Mouse (Mus musculus) right cerebral cortex, postnatal 25 days (tissue): ENCODE measurements around the gene Cfap45.

Experiments
- DNase-seq: peaks from one replicate; pipeline ENCODE4 v3.0.0; 2022

The Cfap45 gene

DNA sequence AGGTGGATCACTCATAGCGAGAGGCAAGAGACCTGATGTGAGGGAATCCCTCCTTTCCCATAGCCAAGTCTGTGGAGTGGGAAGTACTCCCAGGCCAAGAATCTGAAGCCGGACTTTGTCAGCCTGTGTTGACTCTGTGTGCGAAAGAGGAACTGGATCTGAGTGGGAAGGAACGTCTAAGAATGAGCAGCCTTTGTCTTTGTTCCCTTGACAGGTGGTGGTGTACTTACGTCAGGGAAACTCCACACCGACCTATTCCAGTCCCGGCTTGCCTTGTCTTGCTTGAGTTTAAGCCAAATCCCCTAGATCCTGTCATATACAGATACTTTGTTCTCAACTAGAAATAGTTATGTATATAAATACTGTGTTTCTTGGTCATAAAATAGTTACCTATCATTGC, 1.9 kb downstream of the Cfap45 start:
- no peak for DNase-seq

DNA sequence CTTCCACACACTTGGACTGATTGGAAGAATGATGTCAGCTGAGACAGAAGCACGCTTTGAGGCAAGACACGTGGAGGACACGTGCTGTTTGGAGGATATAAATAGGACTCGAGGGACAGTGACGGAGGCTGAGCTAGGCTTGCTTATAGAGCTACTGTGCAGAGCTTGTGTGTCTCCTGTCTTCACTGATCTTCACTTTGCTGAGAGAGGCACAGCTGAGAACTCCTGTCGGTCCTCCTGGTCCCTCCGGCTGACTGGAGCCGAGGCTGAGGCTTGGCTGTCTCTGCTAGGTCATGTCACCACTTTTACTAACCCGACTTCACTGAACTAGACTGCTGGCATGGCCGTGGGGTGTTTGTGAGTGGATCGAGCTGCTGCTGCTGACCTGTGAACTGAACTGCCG, 3.1 kb downstream of the Cfap45 start:
- DNase-seq = no peak

DNA sequence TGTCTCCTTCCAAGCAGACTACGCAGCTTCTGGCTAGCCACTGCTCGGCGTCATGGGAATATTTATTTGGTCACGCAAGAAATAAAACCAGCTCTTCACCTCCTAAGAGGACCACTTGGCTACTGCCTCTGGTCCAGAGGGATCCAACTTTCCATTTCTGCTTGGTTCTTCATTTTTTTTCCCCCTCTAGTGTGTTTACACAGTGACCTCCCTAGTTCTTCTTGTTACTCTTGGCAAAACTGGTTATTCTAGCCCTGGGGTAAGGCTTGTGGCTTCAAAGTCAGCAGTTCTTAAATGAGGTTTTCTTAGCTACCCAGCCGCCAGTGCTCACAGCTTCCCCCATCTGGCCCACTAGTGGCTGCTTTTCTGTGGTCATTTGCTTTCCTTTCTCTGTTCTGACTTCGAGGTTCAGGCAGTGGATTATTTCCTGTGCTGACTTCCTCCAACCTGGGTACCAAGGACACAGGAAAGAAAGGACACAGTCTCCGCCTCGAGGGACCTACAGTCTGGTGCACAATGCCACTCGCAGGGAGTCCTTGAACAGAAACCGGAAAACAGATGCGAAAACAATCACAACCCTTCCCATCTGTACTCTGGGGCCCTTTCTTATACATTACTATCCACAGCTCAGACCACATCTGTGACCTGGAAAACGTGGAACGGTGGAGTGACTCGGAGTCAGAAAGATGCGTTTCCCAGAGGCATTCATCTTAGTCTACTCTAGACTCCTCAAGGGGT, 4.6 kb downstream of the Cfap45 start:
- no peak for DNase-seq

DNA sequence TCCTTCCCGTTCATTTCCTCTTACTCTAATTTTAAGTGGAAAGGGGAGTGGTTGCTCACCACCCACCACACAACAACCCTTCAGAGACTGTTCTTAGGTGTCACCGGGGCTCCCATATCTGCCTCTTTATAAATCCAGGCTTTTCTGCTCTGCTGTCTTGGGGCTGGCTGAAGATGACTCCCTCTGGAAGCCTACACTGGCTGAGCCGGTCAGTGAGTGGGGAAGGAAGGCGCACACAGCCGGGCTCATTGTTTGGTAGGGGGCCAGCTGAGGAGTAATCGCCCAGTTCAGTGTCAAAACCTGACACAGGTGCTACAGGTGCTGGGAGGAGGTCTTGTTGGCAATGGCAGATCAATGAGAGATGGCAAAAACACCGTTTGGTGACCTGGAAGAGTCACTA, 5.4 kb downstream of the Cfap45 start:
- DNase-seq = no peak

DNA sequence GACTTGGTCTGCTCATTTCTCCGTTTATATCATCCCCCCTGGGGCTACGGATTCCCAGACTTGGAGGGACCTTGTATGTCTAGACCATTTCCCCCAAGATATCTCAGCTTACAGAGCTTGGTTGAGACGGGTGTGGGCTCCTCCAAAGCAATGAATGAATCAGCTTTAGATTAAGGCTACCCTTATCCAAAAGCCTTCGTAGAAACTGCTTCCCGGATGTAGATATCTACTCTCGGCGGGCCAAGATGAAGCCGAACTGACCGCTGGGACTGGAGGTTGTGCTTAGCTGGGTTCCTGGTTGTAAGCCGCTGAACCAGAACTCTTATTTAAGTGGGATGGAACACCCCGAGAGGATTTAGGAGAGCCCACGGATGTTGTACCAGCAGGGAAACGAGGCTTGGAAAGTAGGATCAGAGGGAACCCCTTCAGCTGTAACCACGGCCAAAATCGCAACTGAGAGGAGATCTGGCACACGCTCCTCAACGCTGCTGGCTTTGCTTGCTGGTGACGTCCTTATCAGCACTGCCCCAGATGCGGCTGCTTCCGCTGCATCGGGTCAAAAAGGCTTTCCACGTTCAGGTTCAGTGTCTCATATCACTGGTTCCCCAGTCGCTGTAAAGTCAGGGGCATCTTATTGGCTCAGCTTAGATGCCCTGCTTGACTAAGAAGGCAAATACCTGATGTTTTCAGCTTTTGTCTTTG, 5.9 kb downstream of the Cfap45 start:
- no peak for DNase-seq

DNA sequence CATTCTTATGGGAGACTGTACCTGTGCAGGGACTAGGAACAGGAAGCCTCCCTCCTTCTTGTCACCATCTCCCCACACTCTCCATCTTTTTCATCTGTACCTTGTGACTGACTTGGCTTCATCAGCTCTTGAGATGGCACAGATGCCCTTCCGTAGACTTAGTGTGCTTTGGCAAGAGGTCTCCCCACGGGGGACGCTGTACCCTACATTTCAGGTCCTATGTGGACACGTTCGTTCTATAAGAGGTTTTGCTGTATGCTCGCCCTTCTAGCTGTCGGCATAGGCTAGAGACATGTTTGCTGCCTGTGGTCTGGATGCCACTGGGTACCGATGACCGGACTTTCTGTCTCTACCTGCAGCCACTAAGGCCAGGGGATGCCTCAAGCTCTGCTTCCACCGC, 6.8 kb downstream of the Cfap45 start:
- no peak for DNase-seq

DNA sequence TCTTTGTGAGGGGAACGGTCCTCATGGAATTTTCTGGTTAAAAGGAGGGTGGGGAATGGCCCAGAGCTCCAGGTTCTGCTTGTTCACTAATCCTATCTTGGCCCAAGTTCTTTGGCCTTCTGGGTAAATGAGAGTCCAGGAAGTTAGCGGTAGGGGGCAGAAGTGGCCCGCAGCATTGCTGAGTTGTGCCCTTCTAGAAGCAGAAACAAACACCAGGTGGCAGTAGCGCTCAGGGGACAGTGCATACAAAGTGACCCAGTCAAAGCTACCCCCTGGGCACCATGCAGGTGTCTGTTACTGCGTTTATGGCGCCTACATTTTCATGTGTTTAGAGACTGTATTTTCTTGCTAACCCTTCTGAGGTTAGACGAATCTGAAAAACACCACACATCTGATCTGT, 8.1 kb downstream of the Cfap45 start:
- DNase-seq = peak; percentile 75

DNA sequence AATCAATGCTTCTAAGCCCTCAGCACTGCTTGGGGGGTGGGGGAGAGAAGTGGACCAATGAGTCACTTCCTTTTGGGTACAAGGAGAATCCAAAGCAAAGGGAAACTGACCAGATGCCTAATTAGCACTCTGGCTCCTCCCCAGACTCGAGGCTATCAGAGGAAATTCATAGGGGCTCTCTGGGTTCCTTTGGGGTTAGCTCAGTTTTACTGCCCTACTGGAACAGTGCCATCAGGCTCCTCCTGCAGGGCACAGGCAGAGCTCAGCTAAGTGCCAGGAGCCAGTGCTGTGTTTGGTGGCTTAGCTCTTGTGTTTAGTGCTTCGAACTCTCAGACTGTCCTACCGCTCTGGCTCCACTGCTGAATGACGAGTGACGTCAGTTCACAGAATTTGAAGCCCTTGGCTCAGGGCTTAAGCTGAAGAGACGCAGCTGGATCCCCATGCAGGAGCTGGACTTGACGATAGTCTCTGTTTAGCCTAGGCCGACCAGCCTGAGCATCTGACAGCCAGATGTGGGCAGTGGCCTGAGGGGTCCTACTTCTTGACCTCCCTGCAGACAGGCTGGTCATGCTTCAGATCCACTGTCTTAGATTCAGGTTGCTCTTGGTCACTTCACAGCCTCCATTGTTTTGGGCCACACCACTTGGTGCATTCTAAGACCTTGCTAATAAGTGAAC, 10.1 kb downstream of the Cfap45 start:
- no peak for DNase-seq

DNA sequence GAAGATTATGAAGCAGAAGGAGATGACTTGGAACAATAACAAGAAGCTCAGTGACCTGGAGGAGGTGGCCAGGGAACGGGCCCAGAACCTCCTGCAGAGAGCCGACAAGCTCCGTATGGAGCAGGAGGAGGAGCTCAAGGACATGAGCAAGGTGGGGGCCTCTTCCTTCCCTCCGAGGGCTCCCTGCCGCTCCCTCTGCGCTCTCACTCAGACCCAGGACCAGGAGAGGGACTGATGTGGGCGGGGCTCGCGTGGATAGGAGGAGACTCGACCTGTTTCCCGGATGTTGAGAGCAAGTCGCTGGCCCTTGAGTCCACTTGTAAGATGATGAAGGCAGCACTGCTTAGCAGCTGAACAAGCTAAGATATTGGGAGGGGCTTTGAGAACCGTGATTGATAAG, 11.9 kb downstream of the Cfap45 start:
- no peak for DNase-seq

DNA sequence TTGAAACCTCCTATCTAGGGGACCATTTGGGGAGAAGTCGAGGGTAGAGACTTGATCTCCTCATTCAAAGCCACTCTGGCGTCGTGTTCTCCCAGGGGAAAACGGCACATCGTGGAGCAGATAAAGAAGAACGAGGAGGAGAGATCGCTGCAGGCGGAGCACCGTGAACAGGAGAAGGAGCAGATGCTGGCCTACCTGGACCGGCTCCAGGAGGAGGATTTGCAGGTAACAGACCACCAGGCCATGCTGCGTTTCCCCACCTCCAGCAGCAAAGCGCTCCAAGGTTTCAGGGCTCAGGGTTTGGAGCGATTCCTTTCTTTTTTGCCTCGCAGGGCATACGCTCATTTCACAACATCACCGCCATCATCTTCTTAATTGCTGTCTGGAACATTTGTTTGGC, 14.5 kb downstream of the Cfap45 start:
- no peak for DNase-seq

DNA sequence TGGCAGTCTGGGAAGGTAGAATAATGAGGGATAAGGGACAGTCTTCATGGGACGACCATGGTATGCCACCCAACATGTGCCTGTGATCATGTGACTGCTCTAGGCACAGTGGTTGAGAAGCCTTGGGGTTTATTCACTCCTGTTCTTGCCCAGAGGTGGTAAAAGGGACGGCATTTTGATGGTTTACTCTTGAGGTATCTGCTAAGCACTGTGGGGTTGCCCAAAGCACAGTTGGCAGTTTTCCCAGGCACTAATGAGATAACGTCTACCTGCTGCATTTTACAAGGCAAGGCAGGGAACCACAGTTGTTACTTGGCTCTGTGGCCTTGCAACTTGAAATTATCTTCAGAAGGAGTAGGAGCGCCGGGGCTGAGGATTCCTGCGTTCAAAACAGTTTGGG, 19.2 kb downstream of the Cfap45 start:
- no peak for DNase-seq

DNA sequence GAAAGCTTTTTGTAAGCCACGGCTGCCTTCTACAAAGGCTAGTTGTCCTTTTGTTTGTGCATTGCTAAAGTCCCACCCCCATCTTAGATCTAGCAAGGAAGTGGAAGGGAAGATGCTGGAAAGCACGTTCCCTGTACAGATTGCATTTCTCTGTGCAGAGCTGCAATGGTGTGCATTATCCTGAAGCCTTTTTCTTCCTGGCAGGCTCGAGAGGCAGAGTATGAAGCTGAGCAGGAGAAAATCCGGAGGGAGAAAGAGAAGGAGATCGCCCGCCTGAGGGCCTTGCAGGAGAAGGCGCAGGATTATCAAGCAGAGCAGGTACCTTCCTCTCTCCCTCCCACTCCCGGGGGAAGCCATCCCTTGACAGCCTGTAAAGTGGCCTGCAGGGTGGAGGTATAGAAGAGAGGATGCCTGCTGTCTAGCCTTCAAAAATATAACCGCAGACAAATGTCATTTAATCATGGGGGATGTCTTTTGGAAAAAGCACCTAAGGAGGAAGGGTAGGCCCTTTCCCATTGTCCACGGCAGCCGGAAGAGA, 19.8 kb downstream of the Cfap45 start:
- no peak for DNase-seq

DNA sequence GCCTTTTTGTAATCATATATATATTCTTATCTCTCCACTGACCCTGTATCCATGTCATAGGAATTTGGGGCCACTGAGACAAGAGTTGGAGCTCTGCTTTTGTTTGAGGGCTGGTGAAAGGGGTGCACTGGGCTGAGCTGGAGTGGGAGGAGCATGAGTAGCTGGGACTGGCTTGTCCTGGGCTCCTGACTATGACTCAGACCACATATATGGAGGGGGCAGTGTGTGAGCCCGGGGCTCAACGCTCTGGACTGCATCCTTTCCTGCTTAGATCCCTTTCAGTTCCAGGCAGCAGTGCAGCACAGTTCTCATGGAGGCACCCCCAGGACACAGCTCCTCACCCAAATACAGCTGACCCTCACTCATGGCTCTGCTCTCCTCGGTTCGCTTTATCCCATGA, 25.5 kb downstream of the Cfap45 start:
- DNase-seq = no peak

DNA sequence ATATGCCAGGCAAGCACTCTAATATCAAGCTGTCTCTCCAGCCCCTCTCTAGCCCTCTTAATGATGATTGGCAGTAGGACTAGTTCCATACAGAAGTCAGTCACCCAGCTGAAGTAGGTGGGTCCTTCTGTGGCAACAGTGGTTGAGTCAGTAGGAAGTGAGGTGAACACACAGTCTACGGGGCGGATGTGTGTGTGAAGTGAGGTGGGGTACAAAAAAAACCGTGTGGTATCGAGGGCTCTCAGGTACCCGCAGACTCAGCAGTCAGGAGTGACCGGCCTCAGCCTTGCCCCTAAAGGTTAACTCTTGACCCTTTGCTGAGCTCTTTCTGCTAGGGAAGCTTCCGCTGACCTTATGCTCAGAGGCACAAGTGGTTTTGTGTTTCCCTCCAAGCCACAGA, 27.9 kb downstream of the Cfap45 start:
- no peak for DNase-seq

DNA sequence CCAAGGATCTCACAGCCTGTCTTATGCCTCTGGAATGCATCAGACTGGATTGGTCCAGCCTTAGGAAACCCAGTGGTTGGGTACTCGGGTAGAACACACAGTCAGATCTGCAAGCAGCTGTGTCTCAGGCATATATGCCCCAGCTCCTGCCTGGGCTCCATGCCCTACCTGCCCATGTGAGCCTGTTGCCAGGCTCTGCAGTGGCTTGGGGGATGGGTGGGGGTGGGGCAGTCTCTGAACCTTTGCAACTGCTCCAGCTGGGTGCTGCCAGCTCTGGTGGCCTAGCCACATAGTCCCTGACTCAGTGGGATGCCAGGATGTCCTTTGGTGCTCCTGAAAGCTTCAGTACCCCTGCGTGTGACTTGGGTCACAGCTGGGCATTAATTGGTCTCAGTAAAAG, 28.7 kb downstream of the Cfap45 start:
- DNase-seq = no peak

DNA sequence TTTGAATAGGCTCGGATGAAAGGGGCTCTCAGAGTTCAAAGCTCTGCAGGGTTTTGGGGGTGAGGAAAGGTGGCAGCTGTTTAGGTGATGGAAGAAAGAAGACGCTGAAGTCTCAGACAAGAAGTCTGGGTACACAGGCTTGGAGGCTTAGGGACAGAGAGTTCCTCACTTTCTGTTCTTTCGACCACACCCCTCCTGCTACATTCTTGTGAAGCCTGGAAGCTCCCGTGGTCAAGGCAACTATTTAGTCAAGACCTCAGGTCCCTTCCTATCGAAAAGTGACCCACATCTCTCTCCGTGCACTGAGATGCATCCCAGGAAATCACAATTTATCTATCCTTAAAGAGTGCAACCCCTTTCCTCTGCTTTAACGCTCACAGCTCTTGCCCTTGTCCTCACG, 29.1 kb downstream of the Cfap45 start:
- DNase-seq = no peak

DNA sequence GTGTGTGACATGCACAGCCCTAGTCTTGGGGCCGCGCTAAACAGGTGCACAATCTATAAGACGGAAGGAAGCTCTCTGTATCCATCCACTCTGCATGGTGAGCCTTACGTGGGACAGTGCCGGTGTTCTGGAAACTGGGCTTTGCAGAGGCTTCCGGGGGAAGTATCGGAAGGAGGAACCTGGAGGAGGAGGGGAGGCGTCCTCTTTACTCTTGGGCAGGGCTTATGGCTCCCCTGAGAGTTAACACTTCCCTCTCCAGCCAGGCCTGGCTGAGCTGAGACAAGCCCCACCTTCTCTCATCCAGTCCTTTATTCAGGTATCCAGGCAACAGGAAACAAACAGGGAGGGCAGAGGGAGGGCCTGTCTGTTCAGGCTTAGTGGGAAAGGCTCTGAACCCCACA, 29.9 kb downstream of the Cfap45 start:
- DNase-seq = peak; percentile 55

DNA sequence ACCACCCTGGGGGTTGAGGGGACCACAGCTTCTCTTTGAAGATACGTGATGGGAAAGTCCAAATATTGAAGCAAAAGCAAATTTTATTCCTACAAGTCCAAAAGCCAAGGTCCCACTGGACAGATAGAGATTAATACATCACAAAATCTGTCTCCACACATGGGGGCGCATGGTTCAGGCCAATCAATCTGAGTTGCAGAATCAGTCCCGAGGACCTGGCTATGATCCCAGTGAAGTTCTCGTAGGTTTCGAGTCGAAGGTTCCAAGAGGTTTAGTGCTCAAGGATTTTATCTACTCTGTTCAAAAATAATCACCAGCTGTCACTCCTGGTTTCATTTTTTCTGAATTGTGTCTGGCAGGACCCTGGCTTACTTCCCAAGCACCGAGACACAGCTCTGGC, 30.4 kb downstream of the Cfap45 start:
- DNase-seq = no peak

DNA sequence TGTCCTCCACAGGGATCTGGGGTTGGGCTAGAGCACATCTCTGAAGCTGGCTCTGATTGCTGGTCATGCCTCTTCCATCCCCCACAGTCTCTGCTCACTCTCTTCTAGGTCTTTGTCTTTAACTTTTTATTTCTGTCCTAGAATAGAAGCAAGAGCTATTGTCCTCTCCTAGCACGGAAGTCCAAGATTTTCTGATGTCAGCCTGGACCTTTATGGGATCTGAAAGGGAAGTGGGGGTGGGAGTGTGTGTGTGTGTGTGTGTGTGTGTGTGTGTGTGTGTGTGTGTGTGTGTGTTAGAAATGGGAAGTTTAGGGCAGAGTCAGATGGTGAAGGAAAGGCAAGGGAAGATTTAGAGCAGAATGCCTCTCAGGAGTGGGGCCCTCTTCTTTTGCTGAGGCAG, 32.0 kb downstream of the Cfap45 start:
- no peak for DNase-seq

DNA sequence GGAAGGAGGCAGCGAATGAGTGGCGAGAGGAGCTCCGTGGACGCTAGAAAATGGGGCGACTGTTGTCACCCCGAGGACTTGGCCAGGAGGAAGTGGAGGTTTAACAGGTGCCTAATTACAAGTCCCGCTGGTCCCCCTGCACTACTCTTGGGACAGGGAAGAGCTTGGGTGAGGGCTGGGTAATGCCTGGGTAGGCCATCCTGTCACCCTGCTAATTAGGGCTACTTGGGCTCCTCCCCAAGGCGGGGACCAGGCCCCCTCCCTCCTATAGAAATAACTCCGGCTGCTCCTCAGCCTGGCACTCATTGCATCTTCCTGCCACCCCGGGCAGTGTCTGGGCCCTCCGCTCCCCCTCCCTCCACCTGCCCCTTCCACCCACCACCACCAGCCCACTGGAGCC, 35.0 kb downstream of the Cfap45 start, which contains the start of gene Vsig8:
Gene Vsig8 (plus strand): TSS at position 301 of the 400 bp plus-strand sequence.
- DNase-seq = no peak

DNA sequence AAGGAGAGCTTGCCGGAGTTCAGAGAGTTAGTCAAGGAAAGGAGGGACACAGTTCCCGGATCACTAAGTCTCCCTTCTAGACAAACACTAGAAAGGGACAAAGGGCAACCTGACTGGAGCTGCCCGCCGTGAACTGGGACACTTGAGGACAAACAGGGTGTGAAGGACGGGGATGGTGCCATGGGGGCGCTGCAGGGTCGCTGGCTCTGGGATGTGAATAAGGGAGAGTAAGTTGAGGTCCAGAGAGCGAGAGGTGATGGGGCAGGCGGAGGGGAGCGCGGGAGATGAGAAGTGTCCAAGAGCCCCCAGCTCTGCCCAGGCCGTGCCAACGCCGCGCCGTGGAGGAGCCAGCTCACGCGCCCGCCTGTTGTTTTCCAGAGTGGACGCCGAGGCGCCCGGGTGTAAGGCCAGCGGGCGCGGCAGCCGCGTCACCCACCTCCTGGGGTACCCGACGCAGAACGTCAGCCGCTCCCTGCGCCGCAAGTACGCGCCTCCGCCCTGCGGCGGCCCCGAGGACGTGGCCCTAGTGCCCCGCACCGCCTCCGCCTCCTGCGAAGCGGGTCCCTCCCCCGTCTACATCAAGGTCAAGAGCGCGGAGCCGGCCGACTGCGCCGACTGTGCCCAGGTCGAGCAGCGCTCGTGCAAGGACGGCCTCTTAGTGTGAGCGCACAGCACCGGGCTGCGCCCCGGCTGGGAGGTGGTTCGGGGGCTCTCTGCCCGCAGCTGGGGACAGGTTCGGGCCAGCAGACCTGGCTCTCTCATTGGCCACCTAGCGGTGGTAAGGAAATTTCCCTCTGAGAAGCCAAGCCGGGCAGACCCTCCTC, 42.3 kb downstream of the Cfap45 start:
- peak; percentile 70 for DNase-seq

DNA sequence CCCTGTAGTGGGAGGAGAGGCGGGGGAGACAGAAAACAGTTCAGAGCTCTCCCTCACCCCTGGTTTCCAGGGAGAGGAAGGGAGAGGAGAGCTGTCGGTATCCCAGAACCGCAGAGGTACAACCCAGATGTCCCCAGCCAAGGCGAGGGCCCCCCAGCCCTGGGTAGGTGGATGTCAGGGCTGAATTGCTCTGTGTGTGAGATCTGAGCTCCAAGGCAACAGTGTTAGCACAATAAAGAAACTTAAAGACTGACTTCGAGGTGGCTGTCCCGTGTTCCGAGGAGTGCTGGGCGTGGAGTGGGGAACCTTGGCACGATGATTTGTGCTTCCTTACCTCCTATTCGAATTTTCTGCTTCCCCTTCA, 42.8 kb downstream of the Cfap45 start:
- no peak for DNase-seq

DNA sequence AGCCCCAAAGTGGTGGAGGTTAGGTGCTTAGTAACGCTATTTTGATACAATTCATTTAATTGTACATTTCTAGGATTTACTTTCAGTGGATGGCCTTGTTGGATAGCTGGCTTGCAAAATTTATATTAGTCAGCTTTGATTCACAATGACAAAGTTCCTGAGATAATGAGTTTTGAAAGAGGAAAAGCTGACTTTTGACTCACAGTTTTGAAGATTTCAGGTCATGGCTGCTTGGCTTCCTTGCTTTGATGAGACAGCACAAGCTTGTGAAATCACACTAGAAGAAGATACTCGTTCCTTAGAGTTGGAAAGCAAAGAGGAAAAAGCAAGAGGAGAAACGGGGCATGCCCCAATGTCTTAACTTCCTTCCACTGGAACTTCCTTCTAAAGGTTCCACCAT, 45.5 kb downstream of the Cfap45 start:
- DNase-seq = no peak
